Mouse (Mus musculus) thymus, adult 2 months (tissue): ENCODE results near the gene Ing4. TPM values are rescaled to one million over a fixed set of nuclear protein-coding genes. Genes with fewer than 3 reads are reported as not detected.

ENCODE experiments used
- DNase-seq: peaks from one replicate; pipeline ENCODE4 v3.0.0; 2021
- H3K27ac ChIP-seq: fragments of 200-500 bp; 2 replicates; pipeline ENCODE4 v1.5.1; 2012; ENCODE audit warnings: low read length, control low read depth; ENCODE audit not compliant: control insufficient read depth, insufficient read depth
- H3K27me3 ChIP-seq: fragments of 200-500 bp; 2 replicates; pipeline ENCODE4 v1.6.1; 2012; ENCODE audit warnings: mild to moderate bottlenecking, low read length, moderate library complexity, mixed read lengths; ENCODE audit not compliant: control insufficient read depth, insufficient read depth
- H3K36me3 ChIP-seq: fragments of 200-500 bp; 2 replicates; pipeline ENCODE4 v1.6.1; 2012; ENCODE audit warnings: mild to moderate bottlenecking, low read length, moderate library complexity; ENCODE audit not compliant: control insufficient read depth, insufficient read depth
- H3K4me1 ChIP-seq: fragments of 200-500 bp; replicated peaks from 2 replicates; pipeline ENCODE4 v1.6.1; 2012; ENCODE audit warnings: low read length; ENCODE audit not compliant: control insufficient read depth, insufficient read depth
- H3K4me3 ChIP-seq: fragments of 200-500 bp; 2 replicates; pipeline ENCODE4 v1.5.1; 2012; ENCODE audit warnings: mild to moderate bottlenecking, low read length, control low read depth, moderate library complexity; ENCODE audit not compliant: control insufficient read depth, insufficient read depth
- CTCF ChIP-seq: fragments of 200-500 bp; IDR thresholded peaks from 2 replicates; pipeline ENCODE4 v1.5.1; 2012; ENCODE audit warnings: mild to moderate bottlenecking, control low read depth, low read length, moderate library complexity, borderline replicate concordance; ENCODE audit not compliant: control insufficient read depth, poor library complexity, insufficient read depth; ENCODE audit errors: extremely low read depth
- POLR2A ChIP-seq: fragments of 200-500 bp; IDR thresholded peaks from 2 replicates; pipeline ENCODE4 v1.6.1; 2012; ENCODE audit warnings: mild to moderate bottlenecking, low read length, control low read depth, moderate library complexity; ENCODE audit not compliant: control insufficient read depth, poor library complexity, insufficient read depth; ENCODE audit errors: extremely low read depth
- WGBS: fragments of 180-500 bp; shearing (Covaris S2); methylation state at CpG from one replicate; pipeline ENCODE4 v1.1.7; 2018; 5-methylcytosine and 5-hydroxymethylcytosine counted together
- polyA plus RNA-seq: library from polyadenylated mRNA; depleted of rRNA; stranded (reverse); fragments of >200 nt; gene quantifications from 2 replicates; pipeline ENCODE4 v1.2.3, GENCODE M21; 2012

Gene Ing4
- polyA plus RNA-seq, 1 experiment = 96.8 TPM

DNA sequence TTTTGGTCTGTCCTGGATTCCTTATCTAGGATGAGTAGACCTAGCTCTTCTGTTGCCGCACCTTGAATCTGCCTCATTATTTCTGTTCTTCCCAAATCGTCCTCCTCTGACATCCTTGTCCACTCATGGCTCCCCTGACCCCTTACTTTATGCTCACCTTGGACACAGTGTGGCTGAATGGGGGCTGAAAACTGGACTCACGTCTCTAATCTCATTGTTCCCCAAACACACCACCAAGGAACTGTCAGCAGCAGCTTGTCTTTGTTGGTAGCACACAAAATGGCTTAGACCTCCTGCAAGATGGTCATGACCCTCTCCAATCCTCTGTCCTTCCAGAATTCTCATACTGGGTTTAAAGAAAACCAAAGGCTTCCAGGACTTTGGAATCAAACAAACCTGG lies 48.4 kb downstream of the Ing4 start:
- Histone ChIP-seq H3K4me3 (no peak overlapping the region), H3K27me3 (no peaks in the 10 kb centered on the region), H3K4me1 (peaks cover 26% of the 10 kb centered on the region), H3K36me3 (no peaks in the 10 kb centered on the region), H3K27ac (no peak overlapping the region)
- no peak for TF ChIP-seq POLR2A
- TF ChIP-seq CTCF = no peak
- 91% methylated on average over 3 of the region's 3 CpGs for WGBS
- DNase-seq = no peak

DNA sequence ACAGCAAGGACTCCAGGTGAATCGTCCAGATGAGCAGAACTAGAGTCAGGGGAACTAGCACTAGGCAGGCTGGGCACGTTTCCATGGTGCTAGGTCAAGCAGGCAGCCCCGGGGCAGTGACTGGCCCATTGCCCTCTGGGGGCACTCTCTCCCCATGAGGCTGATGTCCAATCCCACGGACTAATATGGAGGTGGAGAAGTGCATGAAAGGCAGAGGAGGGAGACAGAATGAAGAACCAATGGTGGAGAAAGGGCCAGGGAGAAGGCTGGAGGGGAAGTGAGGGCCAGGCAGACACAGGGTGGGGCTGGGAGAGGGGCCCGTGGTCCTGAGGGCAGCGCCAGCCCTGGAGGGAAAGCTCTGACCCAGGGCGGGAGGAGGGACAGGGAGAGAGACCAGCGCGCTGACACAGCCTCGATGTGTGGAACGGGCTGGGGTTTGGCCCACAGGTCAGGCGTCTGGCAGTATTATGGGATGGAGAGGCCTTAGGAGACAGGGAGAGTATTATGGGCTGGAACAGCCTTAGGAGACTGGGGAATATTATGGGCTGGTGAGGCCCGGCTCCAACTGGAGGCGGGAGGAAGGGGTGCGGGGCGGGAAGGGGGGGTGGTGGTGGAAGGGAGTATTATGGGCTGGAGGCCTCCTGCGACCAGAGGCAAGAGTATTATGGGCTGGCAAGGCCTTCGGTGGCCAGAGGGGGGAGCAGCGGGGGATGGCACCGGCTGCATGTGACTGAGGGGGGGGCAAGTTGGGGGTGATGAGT lies 49.2 kb downstream of the Ing4 start:
- Histone ChIP-seq H3K4me3 (no peak overlapping the region), H3K4me1 (peaks cover 26% of the 10 kb centered on the region), H3K27me3 (no peaks in the 10 kb centered on the region), H3K36me3 (no peaks in the 10 kb centered on the region), H3K27ac (no peak overlapping the region)
- no peak for TF ChIP-seq CTCF
- no peak for TF ChIP-seq POLR2A
- no peak for DNase-seq
- 23% methylated on average over 20 of the region's 20 CpGs for WGBS

DNA sequence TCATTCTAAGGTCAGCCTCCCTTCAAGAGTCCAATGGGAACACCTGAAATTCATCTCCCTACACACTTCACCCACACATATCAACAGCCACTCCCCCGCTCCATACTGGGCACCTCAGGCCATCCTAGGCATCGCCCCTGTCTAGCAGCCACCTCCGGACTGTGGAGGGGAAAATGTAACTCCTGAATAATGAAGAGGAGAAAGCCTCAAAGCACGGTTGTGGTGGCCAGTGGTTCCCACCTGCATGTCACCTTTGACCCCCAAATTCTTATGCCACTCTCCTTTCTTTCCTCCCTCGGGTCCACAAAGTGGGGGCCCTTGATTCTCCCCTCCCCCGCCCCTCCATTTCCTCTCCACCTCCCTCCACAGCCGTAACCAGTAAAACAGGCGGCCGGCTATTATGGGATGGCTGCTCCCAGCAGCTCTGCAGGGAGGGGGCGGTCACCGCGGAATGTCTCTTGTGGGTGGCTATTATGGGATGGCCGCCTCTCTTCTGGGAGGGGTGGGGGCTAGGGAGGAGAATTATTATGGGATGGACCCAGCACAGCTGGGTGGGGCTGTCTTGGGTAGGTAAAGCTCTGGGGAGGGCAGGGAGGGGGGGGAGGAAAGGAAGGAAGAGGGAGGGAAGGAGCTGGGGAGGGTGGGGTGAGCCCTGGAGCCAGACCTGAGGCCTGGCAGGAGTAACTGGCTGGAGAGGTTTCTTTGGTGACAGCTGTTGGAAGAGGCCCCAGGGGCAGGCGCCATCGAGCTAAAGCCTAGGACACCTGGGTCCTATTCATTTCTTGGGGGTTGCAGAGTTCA lies 50.2 kb downstream of the Ing4 start:
- 7% methylated on average over 15 of the region's 15 CpGs for WGBS
- H3K4me3 ChIP-seq = no peak overlapping the region
- no peaks in the 10 kb centered on the region for H3K36me3 ChIP-seq
- peak overlapping the region; percentile 50 for H3K27ac ChIP-seq
- TF ChIP-seq POLR2A = 0 out of 2 replicates have a peak, but pooled peaks have one; percentile 22
- TF ChIP-seq CTCF = 0 out of 2 replicates have a peak, but pooled peaks have one; percentile 10
- peaks cover 26% of the 10 kb centered on the region for H3K4me1 ChIP-seq
- H3K27me3 ChIP-seq = no peaks in the 10 kb centered on the region
- peak; percentile 78 for DNase-seq

DNA sequence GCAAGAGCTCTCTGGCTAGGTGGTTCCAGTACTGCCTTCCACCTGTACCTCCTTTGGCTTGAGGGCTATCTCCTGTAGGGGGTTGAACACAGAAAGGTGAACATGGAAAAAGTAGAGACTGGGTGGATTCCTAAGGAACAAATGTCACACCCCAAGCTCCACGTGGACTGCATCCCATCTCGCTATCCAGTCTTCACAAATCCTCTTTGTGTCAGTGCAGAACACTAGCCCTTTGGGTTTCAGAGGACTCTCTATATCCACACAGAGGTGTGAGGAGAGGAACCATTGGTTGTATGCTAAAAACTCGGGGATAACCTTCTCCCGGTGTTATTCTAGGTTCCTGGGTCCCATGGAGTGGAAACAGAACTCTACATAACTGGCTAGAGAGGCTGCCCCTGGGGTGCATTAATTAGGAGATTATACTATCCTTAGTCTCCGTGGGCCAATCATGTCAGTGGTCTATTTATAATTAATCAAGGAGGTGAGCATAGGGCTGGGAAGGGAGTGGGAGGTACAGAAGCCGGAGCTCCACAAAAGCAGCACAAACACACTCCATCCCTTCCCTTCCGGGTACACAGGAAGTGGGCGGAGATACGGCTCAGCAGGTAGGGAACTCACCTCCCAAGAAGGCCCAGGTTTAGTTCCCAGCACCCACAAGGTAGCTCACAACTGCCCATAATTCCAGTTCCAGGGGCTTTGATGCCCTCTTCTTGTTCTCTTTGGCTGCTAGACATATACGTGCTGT lies 51.0 kb downstream of the Ing4 start:
- peaks cover 26% of the 10 kb centered on the region for H3K4me1 ChIP-seq
- 70% methylated on average over 10 of the region's 10 CpGs for WGBS
- H3K4me3 ChIP-seq = no peak overlapping the region
- TF ChIP-seq CTCF (no peak), POLR2A (no peak)
- H3K27ac ChIP-seq = peak overlapping the region; percentile 50
- H3K27me3 ChIP-seq = no peaks in the 10 kb centered on the region
- no peaks in the 10 kb centered on the region for H3K36me3 ChIP-seq
- no peak for DNase-seq

DNA sequence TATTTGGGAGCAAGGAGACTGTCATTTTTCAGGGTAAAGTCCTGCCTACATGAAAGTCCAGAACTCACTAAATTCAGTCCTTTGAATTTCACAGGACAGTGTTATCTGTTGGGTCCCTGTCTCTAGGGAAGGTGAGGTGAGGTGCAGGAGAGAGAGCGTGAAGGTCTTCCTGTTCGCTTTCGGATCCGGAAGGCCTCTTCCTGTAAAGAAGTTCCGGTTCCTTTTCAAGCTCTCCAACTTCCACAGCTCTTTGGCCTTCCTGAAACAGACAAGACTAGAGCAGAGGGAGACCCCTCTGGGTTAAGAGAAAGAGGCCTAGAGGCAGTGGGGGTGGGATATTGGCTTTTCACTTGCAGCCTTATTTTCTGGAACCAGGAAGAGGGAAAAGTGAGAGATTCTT lies 52.8 kb downstream of the Ing4 start:
- Histone ChIP-seq H3K4me3 (no peak overlapping the region), H3K4me1 (peaks cover 28% of the 10 kb centered on the region), H3K27ac (peak overlapping the region; percentile 54), H3K36me3 (no peaks in the 10 kb centered on the region), H3K27me3 (no peaks in the 10 kb centered on the region)
- TF ChIP-seq POLR2A (no peak), CTCF (no peak)
- DNase-seq = no peak
- WGBS = 32% methylated on average over 5 of the region's 5 CpGs

DNA sequence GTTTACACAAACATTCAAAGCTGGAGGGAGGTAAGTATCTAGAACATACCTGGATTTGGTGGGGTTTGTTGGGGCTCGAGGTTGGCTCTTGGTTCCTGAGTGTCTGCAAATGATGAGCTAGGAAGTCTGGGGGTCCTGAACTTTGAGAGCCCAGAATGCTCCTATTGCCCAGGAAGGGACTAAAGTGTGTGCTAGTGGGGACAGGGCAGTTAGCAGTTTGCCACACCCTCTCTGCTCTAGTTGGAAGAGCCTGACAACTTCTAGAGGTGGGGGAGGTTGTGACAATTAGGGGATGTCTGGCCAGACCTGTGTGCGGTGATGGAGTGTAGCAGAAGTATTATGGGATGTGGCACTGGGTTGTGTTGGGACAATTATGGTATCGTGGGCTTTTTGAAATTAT lies 55.3 kb downstream of the Ing4 start:
- Histone ChIP-seq H3K36me3 (no peaks in the 10 kb centered on the region), H3K4me1 (peaks cover 44% of the 10 kb centered on the region), H3K27me3 (no peaks in the 10 kb centered on the region), H3K27ac (no peak overlapping the region; the same call in 1 of the 2 replicates), H3K4me3 (no peak overlapping the region)
- 54% methylated on average over 3 of the region's 3 CpGs for WGBS
- no peak for TF ChIP-seq POLR2A
- no peak for TF ChIP-seq CTCF
- DNase-seq = no peak
